In genomic region chr13:110599666-110600065, GRCm38 (mm10) we compare ENCODE assay signal across 14 mouse cellular contexts.
"Had no signal": no experiment of that assay in that cellular context is flagged by ENCODE, and none has a peak within 500 bp of the region (broad histone marks: within the 10 kb centered on the region; RNA-seq: fewer than 3 reads in every experiment).

No protein-coding gene starts in this region.

- ATAC-seq: liver, postnatal 0 days had no signal

- H3K36me3 ChIP-seq: limb, embryonic 10.5 days; limb, embryonic 13.5 days; lung, embryonic 15.5 days had no signal

- H3K27ac ChIP-seq: layer of hippocampus, adult 2 months; limb, embryonic 10.5 days; limb, embryonic 13.5 days; liver, embryonic 14.5 days; lung, embryonic 15.5 days had no signal

- DNase-seq: layer of hippocampus, adult 9-11 months; liver; liver, postnatal 0 days; lung, postnatal 10 days; lung, postnatal 4 days; midbrain, embryonic 14.5 days; thymus, adult 18-20 months; thymus, postnatal 36 days had no signal

- H3K27me3 ChIP-seq: limb, embryonic 13.5 days; lung, embryonic 15.5 days had no signal

- H3K9me3 ChIP-seq: limb, embryonic 10.5 days; limb, embryonic 13.5 days; lung, embryonic 15.5 days had no signal

- H3K4me1 ChIP-seq: limb, embryonic 10.5 days had no signal

- H3K4me2 ChIP-seq: limb, embryonic 13.5 days; lung, embryonic 15.5 days; midbrain, embryonic 11.5 days had no signal

- H3K4me3 ChIP-seq: layer of hippocampus, adult 2 months; limb, embryonic 10.5 days; limb, embryonic 13.5 days; lung, embryonic 15.5 days had no signal

- H3K9ac ChIP-seq: limb, embryonic 13.5 days; liver, embryonic 14.5 days; liver, postnatal 0 days; lung, embryonic 15.5 days had no signal
